Mouse (Mus musculus): ENCODE measurements around the gene Rhobtb1. TPM values are rescaled to one million over a fixed set of nuclear protein-coding genes. Genes with fewer than 3 reads are reported as not detected.

Gene Rhobtb1
- 17.5 and 18.4 TPM in 2 replicates for polyA plus RNA-seq (2014; fragmentation: Nextera tagmentation; extraction: Ambion mirVana)

DNA sequence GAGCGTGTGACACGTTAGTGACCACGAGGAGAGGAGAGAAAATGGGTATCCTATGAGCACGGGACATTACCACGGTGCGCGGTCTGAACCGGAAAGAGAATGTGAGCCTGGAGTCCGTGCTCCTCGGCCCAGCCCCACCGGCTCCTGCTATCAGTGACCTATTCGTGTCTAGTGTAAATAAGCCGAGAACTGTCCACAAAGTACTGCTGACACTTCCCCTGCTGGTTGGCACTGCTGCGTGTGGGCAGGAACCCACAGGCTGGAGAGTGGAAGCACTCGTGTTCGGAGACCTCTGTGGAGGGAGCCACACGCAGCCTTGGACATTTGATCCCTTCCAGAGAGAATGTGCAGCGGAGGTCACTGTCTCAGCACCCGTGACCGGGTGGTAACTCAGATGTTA lies at the start of gene Rhobtb1:
Gene Rhobtb1, plus strand, starts transcription at position 390 of the 400 bp plus-strand sequence.
- ATAC-seq (replicated peaks; ENCODE audit: insufficient number of reproducible peaks, low FRiP score, low TSS enrichment, low read depth), result no peak
- Histone ChIP-seq H3K4me3 (ENCODE audit: low read depth, low read length) (no peak within 1 kb of the TSS), H3K27ac (replicated peaks; ENCODE audit: low read depth, low read length) (no peak within 1 kb of the TSS), H3K27me3 (ENCODE audit: control insufficient read depth, insufficient read depth, low read length) (no peaks in the 10 kb centered on the region), H3K9ac (replicated peaks; ENCODE audit: low read length) (no peak within 1 kb of the TSS), H3K4me1 (ENCODE audit: control insufficient read depth, insufficient read depth, low read length) (no peaks in the 10 kb centered on the region), H3K36me3 (replicated peaks; ENCODE audit: control insufficient read depth, insufficient read depth, low read depth, low read length) (no peaks in the 10 kb centered on the region), H3K4me2 (ENCODE audit: low read depth, low read length) (no peak within 1 kb of the TSS), H3K9me3 (replicated peaks; ENCODE audit: control insufficient read depth, low read length) (no peaks in the 10 kb centered on the region)
- DNase-seq (ENCODE audit: low spot score), result no peak
- 74% methylated on average over 20 of the region's 20 CpGs for WGBS

DNA sequence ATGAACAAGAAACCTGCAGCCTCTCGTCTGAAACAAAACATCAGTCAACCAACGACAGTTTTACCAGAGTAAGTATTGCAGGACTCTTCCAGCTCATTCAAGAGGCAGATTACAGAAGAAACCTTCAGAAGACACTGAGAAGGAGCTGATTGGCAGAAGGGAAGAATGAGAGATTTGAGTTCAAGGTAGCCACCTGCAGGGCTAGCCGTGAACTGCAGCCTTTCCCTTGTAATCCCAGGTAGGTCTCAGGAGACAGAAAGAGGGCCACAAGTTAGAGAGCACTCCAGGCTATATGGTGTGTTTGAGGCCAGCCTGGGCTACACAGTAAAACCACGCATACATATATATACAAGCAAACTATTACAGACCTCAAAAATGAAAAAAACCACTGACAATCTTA lies 49.2 kb upstream of the Rhobtb1 start:
- H3K27ac ChIP-seq (replicated peaks; ENCODE audit: low read depth, low read length), result no peak overlapping the region
- WGBS, result 73% methylated on average over 4 of the region's 4 CpGs
- DNase-seq (ENCODE audit: low spot score) (peak; percentile 65), ATAC-seq (replicated peaks; ENCODE audit: insufficient number of reproducible peaks, low FRiP score, low TSS enrichment, low read depth) (no peak)
- H3K4me1 ChIP-seq (ENCODE audit: control insufficient read depth, insufficient read depth, low read length), result no peaks in the 10 kb centered on the region
- H3K4me3 ChIP-seq (ENCODE audit: low read depth, low read length), result no peak overlapping the region
- H3K36me3 ChIP-seq (replicated peaks; ENCODE audit: control insufficient read depth, insufficient read depth, low read depth, low read length), result no peaks in the 10 kb centered on the region
- no peaks in the 10 kb centered on the region for H3K27me3 ChIP-seq (ENCODE audit: control insufficient read depth, insufficient read depth, low read length)
- H3K9me3 ChIP-seq (replicated peaks; ENCODE audit: control insufficient read depth, low read length), result no peaks in the 10 kb centered on the region
- H3K9ac ChIP-seq (replicated peaks; ENCODE audit: low read length), result no peak overlapping the region
- H3K4me2 ChIP-seq (ENCODE audit: low read depth, low read length), result no peak overlapping the region

DNA sequence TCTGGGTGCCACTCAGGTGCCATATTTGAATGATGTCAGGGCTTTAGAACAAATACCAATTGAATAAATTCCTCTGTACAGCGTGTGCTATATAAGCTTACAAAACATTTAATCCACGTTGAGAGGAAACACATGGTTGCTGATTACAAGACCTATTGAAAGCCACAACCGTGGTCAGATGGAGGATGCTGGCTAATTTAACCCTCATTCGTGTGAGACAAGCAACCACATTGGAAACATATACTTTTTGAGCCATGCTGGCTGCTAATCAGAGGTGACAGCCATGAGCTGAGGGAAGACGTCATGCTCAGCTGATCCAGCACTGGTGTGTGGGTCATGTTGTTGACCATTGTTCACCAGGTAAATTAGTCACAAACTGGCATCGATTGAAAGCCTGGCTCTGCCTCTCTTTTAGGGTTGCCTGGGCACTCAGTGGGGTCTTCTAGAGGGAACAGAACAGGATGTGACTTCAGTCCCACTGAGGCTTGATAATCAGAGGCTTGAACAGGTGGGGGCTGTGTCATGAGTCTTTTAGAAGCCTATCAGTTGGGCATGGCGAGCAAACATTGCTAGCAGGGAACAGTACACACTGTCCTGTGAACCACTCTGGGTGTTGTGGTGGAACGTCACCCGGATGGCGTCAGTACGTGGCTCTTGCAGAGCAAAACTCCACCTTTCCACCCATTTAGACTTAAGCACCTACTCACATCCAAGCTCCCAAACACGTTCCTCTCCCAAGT lies 46.9 kb upstream of the Rhobtb1 start:
- Histone ChIP-seq H3K36me3 (replicated peaks; ENCODE audit: control insufficient read depth, insufficient read depth, low read depth, low read length) (no peaks in the 10 kb centered on the region), H3K4me1 (ENCODE audit: control insufficient read depth, insufficient read depth, low read length) (no peaks in the 10 kb centered on the region), H3K27me3 (ENCODE audit: control insufficient read depth, insufficient read depth, low read length) (no peaks in the 10 kb centered on the region), H3K9me3 (replicated peaks; ENCODE audit: control insufficient read depth, low read length) (no peaks in the 10 kb centered on the region), H3K4me2 (ENCODE audit: low read depth, low read length) (no peak overlapping the region), H3K27ac (replicated peaks; ENCODE audit: low read depth, low read length) (no peak overlapping the region), H3K9ac (replicated peaks; ENCODE audit: low read length) (no peak overlapping the region), H3K4me3 (ENCODE audit: low read depth, low read length) (no peak overlapping the region)
- WGBS, result 81% methylated on average over 12 of the region's 12 CpGs
- peak; percentile 22 for DNase-seq (ENCODE audit: low spot score)
- no peak for ATAC-seq (replicated peaks; ENCODE audit: insufficient number of reproducible peaks, low FRiP score, low TSS enrichment, low read depth)

DNA sequence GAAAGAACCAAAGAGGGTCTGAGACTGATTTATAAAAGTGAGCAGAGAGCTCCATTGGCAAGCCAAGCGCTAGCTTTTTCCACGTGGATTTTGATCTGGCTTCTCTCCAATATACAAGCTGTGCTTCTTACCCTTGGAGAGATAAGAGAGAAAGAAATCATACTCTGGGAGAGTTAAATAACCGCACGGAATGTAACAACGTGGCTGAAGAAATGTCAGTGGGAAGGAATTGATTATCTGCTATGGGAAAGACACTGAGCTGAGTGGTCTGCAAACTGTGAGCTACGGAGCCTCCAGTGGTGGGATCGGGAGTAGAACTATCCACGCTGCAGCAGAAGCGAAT lies 46.4 kb upstream of the Rhobtb1 start:
- 75% methylated on average over 9 of the region's 9 CpGs for WGBS
- no peak overlapping the region for H3K9ac ChIP-seq (replicated peaks; ENCODE audit: low read length)
- no peak overlapping the region for H3K4me2 ChIP-seq (ENCODE audit: low read depth, low read length)
- H3K4me1 ChIP-seq (ENCODE audit: control insufficient read depth, insufficient read depth, low read length), result no peaks in the 10 kb centered on the region
- H3K36me3 ChIP-seq (replicated peaks; ENCODE audit: control insufficient read depth, insufficient read depth, low read depth, low read length), result no peaks in the 10 kb centered on the region
- no peaks in the 10 kb centered on the region for H3K27me3 ChIP-seq (ENCODE audit: control insufficient read depth, insufficient read depth, low read length)
- ATAC-seq (replicated peaks; ENCODE audit: insufficient number of reproducible peaks, low FRiP score, low TSS enrichment, low read depth) (no peak), DNase-seq (ENCODE audit: low spot score) (no peak)
- no peak overlapping the region for H3K27ac ChIP-seq (replicated peaks; ENCODE audit: low read depth, low read length)
- H3K9me3 ChIP-seq (replicated peaks; ENCODE audit: control insufficient read depth, low read length), result no peaks in the 10 kb centered on the region
- H3K4me3 ChIP-seq (ENCODE audit: low read depth, low read length), result no peak overlapping the region

DNA sequence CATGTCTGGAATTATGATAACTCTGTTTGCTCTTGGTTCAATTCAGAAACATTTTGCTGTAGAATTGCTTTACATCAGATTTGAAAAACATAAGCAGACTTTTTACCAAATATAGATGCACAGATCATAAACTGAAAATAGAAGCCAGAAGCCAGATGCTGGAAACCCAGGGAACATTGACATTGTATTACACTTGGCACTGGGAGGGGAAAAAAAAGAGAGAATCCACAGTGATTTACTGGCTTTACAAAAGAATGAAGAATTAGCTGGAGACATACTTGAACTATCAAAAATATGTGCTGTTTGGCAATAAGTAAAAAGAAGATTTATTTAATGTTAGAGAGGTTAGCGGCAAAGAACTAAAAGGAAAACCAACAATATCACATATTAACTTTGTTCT lies 44.4 kb upstream of the Rhobtb1 start:
- Histone ChIP-seq H3K9me3 (replicated peaks; ENCODE audit: control insufficient read depth, low read length) (no peaks in the 10 kb centered on the region), H3K27me3 (ENCODE audit: control insufficient read depth, insufficient read depth, low read length) (no peaks in the 10 kb centered on the region), H3K4me2 (ENCODE audit: low read depth, low read length) (no peak overlapping the region), H3K36me3 (replicated peaks; ENCODE audit: control insufficient read depth, insufficient read depth, low read depth, low read length) (no peaks in the 10 kb centered on the region), H3K4me1 (ENCODE audit: control insufficient read depth, insufficient read depth, low read length) (no peaks in the 10 kb centered on the region), H3K4me3 (ENCODE audit: low read depth, low read length) (no peak overlapping the region), H3K27ac (replicated peaks; ENCODE audit: low read depth, low read length) (no peak overlapping the region), H3K9ac (replicated peaks; ENCODE audit: low read length) (no peak overlapping the region)
- no peak for ATAC-seq (replicated peaks; ENCODE audit: insufficient number of reproducible peaks, low FRiP score, low TSS enrichment, low read depth)
- WGBS, result 92% methylated on average over 1 of the region's 1 CpGs
- DNase-seq (ENCODE audit: low spot score), result no peak

DNA sequence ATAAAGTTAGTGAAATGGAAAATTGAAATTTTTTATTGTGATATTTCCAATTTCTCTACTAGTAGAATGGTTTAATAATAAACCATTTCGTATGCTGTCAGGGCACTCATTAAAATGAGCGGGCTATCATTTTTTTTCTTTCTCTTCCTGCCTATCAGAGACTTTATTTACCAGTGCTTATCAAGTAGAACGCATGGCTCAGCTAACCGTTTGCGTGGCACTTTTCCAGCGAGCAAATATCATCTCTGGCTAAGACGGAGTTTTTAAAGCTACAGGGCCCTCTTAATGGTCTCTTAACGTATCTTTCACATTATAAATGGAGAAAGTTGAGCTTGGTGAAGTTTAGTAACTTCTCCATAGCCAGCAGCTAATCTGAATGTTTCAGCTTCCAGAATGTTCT lies 44.0 kb upstream of the Rhobtb1 start:
- H3K4me1 ChIP-seq (ENCODE audit: control insufficient read depth, insufficient read depth, low read length), result no peaks in the 10 kb centered on the region
- ATAC-seq (replicated peaks; ENCODE audit: insufficient number of reproducible peaks, low FRiP score, low TSS enrichment, low read depth), result no peak
- no peaks in the 10 kb centered on the region for H3K36me3 ChIP-seq (replicated peaks; ENCODE audit: control insufficient read depth, insufficient read depth, low read depth, low read length)
- H3K9ac ChIP-seq (replicated peaks; ENCODE audit: low read length), result no peak overlapping the region
- DNase-seq (ENCODE audit: low spot score), result no peak
- 80% methylated on average over 8 of the region's 8 CpGs for WGBS
- no peaks in the 10 kb centered on the region for H3K9me3 ChIP-seq (replicated peaks; ENCODE audit: control insufficient read depth, low read length)
- no peaks in the 10 kb centered on the region for H3K27me3 ChIP-seq (ENCODE audit: control insufficient read depth, insufficient read depth, low read length)
- no peak overlapping the region for H3K4me3 ChIP-seq (ENCODE audit: low read depth, low read length)
- H3K4me2 ChIP-seq (ENCODE audit: low read depth, low read length), result no peak overlapping the region
- no peak overlapping the region for H3K27ac ChIP-seq (replicated peaks; ENCODE audit: low read depth, low read length)

DNA sequence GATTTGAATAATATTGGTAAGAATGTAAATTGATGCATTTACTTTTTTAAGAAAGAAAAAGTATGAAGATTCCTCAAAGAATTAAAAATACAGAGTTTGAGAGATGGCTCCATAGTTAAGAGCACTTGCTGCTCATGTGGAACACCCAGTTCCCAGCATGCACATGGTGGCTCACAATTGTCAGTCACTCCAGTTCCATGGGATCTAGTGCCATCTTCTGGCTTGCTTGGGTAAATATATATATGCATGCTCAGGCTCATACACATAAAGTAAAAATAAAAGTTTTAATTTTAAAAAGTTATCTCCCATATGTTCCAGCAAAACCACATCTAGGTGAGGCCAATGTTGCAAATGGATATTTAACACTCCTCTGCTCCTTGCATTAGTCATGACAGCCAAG lies 36.9 kb upstream of the Rhobtb1 start:
- H3K27me3 ChIP-seq (ENCODE audit: control insufficient read depth, insufficient read depth, low read length), result no peaks in the 10 kb centered on the region
- H3K4me3 ChIP-seq (ENCODE audit: low read depth, low read length), result no peak overlapping the region
- H3K27ac ChIP-seq (replicated peaks; ENCODE audit: low read depth, low read length), result no peak overlapping the region
- ATAC-seq (replicated peaks; ENCODE audit: insufficient number of reproducible peaks, low FRiP score, low TSS enrichment, low read depth) (no peak), DNase-seq (ENCODE audit: low spot score) (no peak)
- H3K9me3 ChIP-seq (replicated peaks; ENCODE audit: control insufficient read depth, low read length), result no peaks in the 10 kb centered on the region
- no peaks in the 10 kb centered on the region for H3K4me1 ChIP-seq (ENCODE audit: control insufficient read depth, insufficient read depth, low read length)
- no peak overlapping the region for H3K9ac ChIP-seq (replicated peaks; ENCODE audit: low read length)
- H3K36me3 ChIP-seq (replicated peaks; ENCODE audit: control insufficient read depth, insufficient read depth, low read depth, low read length), result no peaks in the 10 kb centered on the region
- no peak overlapping the region for H3K4me2 ChIP-seq (ENCODE audit: low read depth, low read length)

DNA sequence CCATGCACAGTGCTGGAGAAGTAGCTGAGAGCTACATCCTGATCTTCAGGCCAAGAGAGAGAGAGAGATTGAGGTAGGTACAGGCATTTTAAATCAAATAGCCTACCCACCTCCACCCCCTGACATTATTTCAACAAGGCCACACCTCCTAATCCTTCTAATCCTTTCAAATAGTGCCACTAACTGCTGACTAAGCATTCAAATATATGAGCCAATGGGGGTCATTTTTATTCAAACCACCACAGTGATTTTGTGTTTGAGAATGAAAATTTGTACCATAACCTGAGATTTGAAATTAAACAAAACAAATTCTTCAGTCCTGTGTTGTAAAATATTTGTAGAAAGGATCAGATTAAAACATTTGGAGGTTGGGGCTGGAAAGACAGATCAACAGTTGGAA lies 33.2 kb upstream of the Rhobtb1 start:
- Histone ChIP-seq H3K27ac (replicated peaks; ENCODE audit: low read depth, low read length) (no peak overlapping the region), H3K9ac (replicated peaks; ENCODE audit: low read length) (no peak overlapping the region), H3K9me3 (replicated peaks; ENCODE audit: control insufficient read depth, low read length) (no peaks in the 10 kb centered on the region), H3K27me3 (ENCODE audit: control insufficient read depth, insufficient read depth, low read length) (no peaks in the 10 kb centered on the region), H3K4me3 (ENCODE audit: low read depth, low read length) (no peak overlapping the region), H3K36me3 (replicated peaks; ENCODE audit: control insufficient read depth, insufficient read depth, low read depth, low read length) (no peaks in the 10 kb centered on the region), H3K4me1 (ENCODE audit: control insufficient read depth, insufficient read depth, low read length) (no peaks in the 10 kb centered on the region), H3K4me2 (ENCODE audit: low read depth, low read length) (no peak overlapping the region)
- no peak for DNase-seq (ENCODE audit: low spot score)
- no peak for ATAC-seq (replicated peaks; ENCODE audit: insufficient number of reproducible peaks, low FRiP score, low TSS enrichment, low read depth)
